Mouse (Mus musculus): ENCODE data around the gene Rarb. TPM values are rescaled to one million over a fixed set of nuclear protein-coding genes. Genes with fewer than 3 reads are reported as not detected.

Rarb gene
- total RNA-seq, 2 experiments from 2014 or later = 16.8 to 20.3 TPM

DNA sequence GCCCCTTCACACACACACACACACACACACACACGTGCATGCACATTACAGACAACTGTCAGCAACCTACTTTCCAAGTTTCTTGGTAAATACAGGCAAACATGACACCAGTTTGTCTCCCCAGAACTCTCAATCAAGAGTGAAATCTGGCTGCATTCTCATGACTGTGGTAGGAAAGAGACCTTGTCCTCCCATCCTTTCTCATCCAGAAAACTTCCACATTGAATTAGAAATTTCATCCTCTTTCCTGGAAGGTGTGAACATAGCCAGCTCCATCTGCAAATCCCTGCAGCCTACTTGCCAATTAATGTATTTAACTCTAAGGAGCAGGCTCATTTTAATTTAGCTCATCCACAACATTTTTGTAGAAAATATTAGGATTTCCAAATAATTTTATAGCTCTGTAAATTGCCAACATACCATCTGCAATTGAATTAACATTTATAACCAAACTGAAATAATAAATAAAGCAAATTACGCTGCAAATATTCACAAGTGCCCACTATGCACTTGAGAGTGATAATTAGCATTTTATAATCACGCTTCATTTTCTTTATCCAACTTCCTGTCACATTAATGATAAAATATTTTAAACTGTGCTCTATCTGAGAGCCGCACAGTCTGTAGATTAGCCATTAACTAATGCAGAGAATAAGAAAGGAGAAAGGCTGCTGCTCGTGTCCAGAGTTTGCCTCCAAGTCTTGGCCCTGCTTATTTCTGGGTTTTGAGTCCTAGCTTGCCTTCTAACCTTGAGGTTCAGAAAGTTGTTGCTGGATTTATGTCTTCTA lies 293.6 kb downstream of the Rarb start:
- no peak for DNase-seq

DNA sequence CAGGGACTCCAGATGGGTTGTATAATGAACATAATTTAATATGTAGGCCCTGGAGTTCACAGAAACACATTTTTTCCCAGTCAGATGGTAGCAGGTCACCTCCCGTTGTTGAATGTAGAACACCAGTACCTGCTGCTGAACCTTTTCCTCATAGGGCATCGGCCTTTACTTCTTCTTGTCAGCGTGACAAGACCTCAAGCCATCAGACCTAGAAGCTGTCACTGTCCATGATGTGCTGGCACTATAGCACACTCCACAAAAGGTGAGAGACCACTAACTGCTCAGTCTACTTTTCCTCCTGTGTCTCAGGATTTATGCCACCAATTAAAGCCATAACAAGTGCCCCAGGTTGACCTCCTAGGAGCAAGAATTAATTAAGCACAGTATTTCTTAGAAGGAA lies 296.1 kb downstream of the Rarb start:
- no peak for DNase-seq

GRCm38 (mm10) chr14:16519588-16520167 lies 299.3 kb downstream of the Rarb start:
- no peak for DNase-seq

GRCm38 (mm10) chr14:16517958-16518357 lies 301.0 kb downstream of the Rarb start:
- DNase-seq = no peak

GRCm38 (mm10) chr14:16515731-16516130 lies 303.2 kb downstream of the Rarb start:
- DNase-seq = no peak

GRCm38 (mm10) chr14:16510574-16510973 lies 308.4 kb downstream of the Rarb start:
- no peak for DNase-seq

DNA sequence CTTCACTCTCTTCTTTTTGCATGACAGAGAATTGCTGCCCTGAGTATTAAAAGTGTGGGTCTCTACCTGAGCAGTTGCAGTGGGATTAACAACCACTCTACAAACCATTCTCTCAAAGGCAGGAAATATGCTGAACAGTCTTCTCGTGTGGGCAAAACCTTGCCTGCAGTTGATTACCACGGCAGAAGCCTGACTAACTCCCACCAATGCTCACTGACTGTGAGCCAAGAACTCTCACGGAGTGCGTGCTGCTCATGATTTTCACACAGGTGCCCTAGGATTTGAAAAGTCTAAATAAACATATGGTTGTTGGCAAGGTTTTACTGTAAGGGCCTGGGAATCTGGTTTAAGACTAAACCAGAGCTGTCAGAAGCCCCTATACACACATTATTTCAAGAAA lies 309.1 kb downstream of the Rarb start:
- no peak for DNase-seq

DNA sequence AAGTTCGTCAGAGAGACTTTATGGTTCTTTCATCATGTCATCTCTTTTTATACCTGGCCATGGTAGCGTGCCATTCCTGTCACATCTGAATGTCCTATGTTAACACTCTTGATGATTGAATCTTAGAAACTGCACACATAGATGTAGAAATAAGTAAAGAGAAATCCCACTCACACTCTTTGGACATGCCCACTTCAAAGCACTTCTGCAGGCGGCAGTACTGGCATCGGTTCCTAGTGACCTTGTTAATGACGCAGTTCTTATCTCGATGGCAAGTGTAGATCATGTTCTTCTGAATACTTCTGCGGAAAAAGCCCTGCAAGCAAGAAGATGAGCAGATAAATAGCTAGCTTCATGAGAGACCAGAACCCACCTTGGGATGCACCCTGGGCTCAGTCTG lies 310.2 kb downstream of the Rarb start:
- DNase-seq = no peak

GRCm38 (mm10) chr14:16497226-16497661 lies 321.7 kb downstream of the Rarb start:
- peak; percentile 60 for DNase-seq

- DNase-seq = peak; percentile 29
Observed at GRCm38 (mm10) chr14:16483656-16484380, 335.1 kb downstream of the Rarb start.

DNA sequence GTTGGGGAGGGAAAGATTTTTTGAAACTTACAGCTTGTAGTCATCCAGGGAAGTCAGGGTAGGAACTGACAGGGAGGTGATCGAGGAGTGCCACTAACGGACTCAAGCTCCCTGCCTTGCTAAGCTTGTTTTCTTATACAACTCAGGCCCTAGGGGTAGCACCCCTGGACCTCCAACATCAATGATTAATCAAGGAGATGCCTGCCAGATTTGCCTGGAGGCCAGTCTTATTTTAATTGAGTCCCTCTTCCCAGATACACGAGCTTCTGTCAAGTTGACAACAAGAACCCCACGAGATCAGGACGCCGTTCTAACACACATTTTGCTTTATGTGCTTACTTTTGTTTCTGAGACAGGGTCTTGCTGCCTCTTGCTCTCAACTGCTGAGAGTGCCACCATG lies 338.3 kb downstream of the Rarb start:
- no peak for DNase-seq

GRCm38 (mm10) chr14:16479521-16479920 lies 339.4 kb downstream of the Rarb start:
- no peak for DNase-seq

DNA sequence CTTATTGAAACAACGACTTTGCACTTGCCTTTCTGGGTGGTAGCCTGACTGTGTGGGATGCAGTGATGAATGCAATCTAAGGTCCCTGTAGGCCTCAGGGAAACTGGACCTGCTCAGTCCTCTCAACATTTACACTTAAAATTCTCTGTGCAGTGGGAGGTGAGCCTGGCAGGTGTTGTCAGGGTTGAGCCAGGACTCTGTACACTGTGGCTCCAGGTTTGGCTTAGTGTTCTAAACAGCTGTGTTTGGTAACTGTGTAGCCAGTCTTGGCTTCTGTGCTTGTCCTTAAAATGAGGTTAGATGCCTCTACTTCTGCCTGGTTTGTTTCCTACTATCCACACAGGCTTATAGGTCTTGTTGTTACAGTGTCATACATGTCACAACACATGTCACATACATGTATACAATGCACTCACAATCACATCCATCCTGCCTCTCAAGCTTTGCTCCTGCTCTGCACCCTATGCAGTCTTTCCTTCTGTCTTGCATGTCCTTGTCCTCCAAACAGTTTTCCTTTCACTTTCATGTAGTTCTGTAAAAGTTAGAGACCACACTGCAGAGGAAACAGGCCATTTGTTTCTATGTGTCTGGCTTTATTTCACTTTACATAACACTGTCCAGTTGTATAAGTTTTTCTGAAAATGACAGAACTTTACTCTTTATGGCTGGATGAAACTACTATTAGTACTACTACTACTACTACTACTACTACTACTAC lies 340.2 kb downstream of the Rarb start:
- DNase-seq = no peak

GRCm38 (mm10) chr14:16448269-16448987 lies 370.5 kb downstream of the Rarb start:
- no peak for DNase-seq

- no peak for DNase-seq
Observed at GRCm38 (mm10) chr14:16447587-16447986, 371.4 kb downstream of the Rarb start.

- DNase-seq = no peak
Observed at GRCm38 (mm10) chr14:16444859-16445258, 374.1 kb downstream of the Rarb start.

GRCm38 (mm10) chr14:16439385-16440126 lies 379.4 kb downstream of the Rarb start:
- no peak for DNase-seq

DNA sequence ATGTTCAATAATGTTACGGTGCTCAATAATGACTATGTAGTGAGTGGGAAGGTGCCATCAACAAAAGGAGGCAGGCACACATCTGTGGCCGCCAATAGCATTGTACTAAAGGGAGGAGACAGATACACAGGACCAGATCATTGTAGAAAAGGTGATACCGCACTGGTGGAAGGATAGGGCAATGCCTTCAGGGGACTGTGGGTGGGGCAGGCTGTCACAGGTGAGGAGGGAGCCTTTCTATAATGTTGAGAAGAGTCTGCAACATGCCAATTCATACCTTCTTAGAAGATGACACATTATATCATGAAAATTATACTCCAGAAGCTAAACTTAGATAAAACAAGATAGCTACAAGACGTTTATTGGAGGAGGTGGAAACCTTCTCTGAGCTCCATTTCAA lies 381.6 kb downstream of the Rarb start:
- no peak for DNase-seq

DNA sequence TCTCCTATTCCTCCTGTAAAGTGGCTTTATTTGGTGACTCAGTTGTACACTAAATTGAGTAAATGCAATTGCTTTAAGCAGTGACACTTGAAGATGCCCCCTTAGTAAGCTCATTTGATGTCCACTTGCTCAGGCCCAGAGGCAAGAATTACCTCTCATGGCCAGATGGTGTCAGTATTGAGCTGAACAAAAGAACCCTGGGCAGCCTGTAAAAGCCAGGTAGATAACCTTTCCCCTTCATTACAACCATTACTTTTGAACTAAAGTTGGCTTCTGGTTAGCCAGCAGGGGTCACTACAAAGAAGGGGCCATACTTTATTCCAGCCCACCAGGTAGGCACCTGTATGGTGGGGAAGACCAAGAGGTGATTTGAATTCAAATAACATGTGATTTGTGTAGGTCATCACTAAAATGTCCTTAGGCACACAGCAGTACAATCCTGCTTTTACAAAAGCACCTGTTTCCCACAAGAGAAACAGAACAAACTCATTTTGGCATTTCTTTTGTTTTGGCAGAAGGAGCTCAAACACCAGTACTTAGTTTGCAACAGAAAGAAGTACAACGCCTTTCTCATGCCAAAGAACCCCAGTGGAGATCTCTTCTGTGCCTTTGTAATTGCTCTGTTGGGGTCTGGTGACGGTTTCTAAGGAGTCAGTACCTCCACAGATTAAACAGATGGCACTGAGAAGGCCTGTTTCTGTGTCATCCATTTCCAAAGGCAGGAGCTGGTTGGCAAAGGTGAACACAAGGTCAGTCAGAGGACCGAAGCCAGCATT lies 384.4 kb downstream of the Rarb start:
- peak; percentile 74 for DNase-seq

DNA sequence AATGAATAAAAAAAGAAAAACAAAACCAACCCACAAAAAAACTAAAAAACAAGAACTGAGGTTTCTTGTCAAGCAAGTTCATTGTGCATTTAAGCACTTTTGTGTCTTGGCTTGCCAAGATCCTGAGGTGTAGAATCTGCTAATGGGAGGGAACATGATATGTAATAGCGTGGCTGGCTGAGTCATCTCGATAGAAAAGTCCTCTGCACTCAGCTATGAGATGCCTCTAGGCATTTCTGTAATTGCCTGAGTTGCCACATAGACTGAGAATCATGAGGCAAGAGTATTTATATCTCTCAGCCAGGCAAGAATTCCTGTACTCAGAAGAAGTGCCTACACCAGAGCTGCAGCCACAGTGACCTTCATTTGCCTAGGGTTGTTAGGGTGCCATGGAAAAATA lies 385.8 kb downstream of the Rarb start:
- no peak for DNase-seq

GRCm38 (mm10) chr14:16432550-16432949 lies 386.4 kb downstream of the Rarb start:
- no peak for DNase-seq

All from heart, postnatal 4 days (tissue).